Mouse (Mus musculus) stomach, embryonic 14.5 days (tissue): ENCODE results near the gene Tkt. TPM values are rescaled to one million over a fixed set of nuclear protein-coding genes. Genes with fewer than 3 reads are reported as not detected.

Source experiments
- ATAC-seq: fragments of 200-750 bp; cut with Nextera tagmentation; 2 replicates; pipeline ENCODE4 v1.8.0; 2017; ENCODE audit warnings: low read depth, moderate TSS enrichment; ENCODE audit not compliant: insufficient number of reproducible peaks, insufficient read depth, low FRiP score
- H3K27ac ChIP-seq: fragments of 300-500 bp; sonication (generic); 2 replicates; pipeline ENCODE4 v1.5.1; 2014; ENCODE audit warnings: mild to moderate bottlenecking, low read length, moderate library complexity, mixed read lengths
- H3K27me3 ChIP-seq: fragments of 300-500 bp; sonication (generic); 2 replicates; pipeline ENCODE4 v1.6.1; 2014; ENCODE audit warnings: low read length, control low read depth, mixed read lengths; ENCODE audit not compliant: control insufficient read depth, insufficient read depth
- H3K36me3 ChIP-seq: fragments of 300-500 bp; sonication (generic); 2 replicates; pipeline ENCODE4 v1.6.1; 2014; ENCODE audit warnings: mild to moderate bottlenecking, control low read depth, low read length, moderate library complexity, mixed read lengths; ENCODE audit not compliant: control insufficient read depth, insufficient read depth
- H3K4me1 ChIP-seq: fragments of 300-500 bp; sonication (generic); 2 replicates; pipeline ENCODE4 v1.6.1; 2014; ENCODE audit warnings: low read length, control low read depth, mixed read lengths; ENCODE audit not compliant: control insufficient read depth, insufficient read depth
- H3K4me2 ChIP-seq: fragments of 300-500 bp; sonication (generic); replicated peaks from 2 replicates; pipeline ENCODE4 v1.6.1; 2014; ENCODE audit warnings: low read depth, low read length, control low read depth
- H3K4me3 ChIP-seq: fragments of 300-500 bp; sonication (generic); 2 replicates; pipeline ENCODE4 v1.5.1; 2014; ENCODE audit warnings: low read depth, low read length, control low read depth
- H3K9ac ChIP-seq: fragments of 300-500 bp; sonication (generic); replicated peaks from 2 replicates; pipeline ENCODE4 v1.6.1; 2014; ENCODE audit warnings: low read depth, mild to moderate bottlenecking, control low read depth, low read length, moderate library complexity, mixed read lengths
- H3K9me3 ChIP-seq: fragments of 300-500 bp; sonication (generic); 2 replicates; pipeline ENCODE4 v1.6.1; 2016; ENCODE audit warnings: low read depth, low read length, control low read depth; ENCODE audit not compliant: control insufficient read depth
- WGBS: fragments of 180-500 bp; shearing (Covaris S2); extraction: QIAGEN DNeasy Blood & Tissue Kit; methylation state at CpG from one replicate; pipeline ENCODE4 v1.1.7; 2014; 5-methylcytosine and 5-hydroxymethylcytosine counted together
- polyA plus RNA-seq: library from polyadenylated mRNA; unstranded; fragments of >200 nt; fragmentation: Nextera tagmentation; extraction: Ambion mirVana; gene quantifications from 2 replicates; pipeline ENCODE4 v1.2.1, GENCODE M21; 2014

Gene Tkt
- polyA plus RNA-seq, 1 experiment from 2014 or later: 85.9 TPM

DNA sequence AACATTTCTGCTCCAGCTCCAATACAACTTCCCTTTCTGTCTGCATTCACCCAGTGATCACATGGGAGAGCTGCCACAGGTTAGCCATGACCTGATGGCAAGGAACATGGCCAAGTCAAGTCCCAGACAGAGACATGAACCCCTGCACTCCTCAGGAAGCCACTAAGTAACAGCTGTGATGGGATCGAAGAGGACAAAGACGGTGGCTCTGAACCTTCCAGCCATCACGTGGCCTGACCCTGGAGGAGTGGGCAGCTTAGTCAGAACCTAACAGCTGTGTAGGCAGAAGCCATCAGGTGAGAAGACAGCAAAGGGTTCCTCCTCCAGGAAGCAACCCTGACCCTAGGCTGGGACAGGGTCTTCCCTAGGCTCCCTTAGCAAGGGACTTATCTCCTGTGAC lies 61.3 kb downstream of the Tkt start:
- Histone ChIP-seq H3K9ac (no peak overlapping the region), H3K4me3 (no peak overlapping the region), H3K4me1 (no peaks in the 10 kb centered on the region), H3K4me2 (no peak overlapping the region), H3K9me3 (no peaks in the 10 kb centered on the region), H3K36me3 (peaks cover 11% of the 10 kb centered on the region; the same call in 1 of the 2 replicates), H3K27me3 (no peaks in the 10 kb centered on the region), H3K27ac (no peak overlapping the region)
- ATAC-seq: no peak
- 93% methylated on average over 3 of the region's 3 CpGs for WGBS

DNA sequence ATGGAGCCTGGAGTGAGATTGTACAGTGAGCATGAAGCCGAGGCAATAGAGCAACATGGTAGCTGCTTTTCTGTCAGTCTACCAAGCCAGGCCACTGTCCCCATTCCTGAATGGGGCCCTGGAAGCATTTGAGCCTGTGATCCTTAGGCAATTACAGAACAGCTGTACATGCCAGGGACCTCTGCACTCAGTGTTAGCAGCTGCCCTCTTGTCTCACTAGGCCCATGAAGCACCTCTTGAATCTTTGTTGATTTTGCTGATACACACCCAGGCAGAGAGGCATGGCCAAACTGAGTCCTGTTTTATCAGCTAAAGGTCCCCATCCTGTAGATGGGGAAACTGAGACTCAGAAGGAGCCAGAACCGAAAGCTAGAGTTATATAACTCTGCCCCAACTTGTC lies 62.1 kb downstream of the Tkt start:
- H3K27me3 ChIP-seq: no peaks in the 10 kb centered on the region
- H3K27ac ChIP-seq: no peak overlapping the region
- H3K9ac ChIP-seq: no peak overlapping the region

DNA sequence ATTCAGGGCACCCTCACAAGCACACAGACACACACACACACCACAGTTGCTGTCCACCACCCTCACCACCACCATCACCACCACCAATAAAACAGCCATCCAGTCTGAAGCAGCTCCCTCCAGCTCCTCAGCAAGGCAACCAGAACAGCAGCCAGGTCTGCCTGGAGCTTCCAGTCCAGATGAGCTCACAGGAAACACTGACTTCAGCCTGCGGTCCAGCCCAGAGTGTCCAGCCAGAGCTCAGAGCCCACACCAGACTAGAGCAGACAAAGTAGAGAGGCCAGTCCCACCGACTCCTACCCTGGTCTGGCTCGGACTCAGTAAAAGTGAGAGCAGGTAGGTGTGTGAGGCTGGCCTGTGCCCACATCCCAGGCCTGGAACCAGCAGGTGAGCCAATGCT lies 62.8 kb downstream of the Tkt start:
- Histone ChIP-seq H3K27ac (no peak overlapping the region), H3K4me3 (no peak overlapping the region), H3K9me3 (no peaks in the 10 kb centered on the region), H3K4me1 (no peaks in the 10 kb centered on the region), H3K36me3 (peaks cover 11% of the 10 kb centered on the region; the same call in 1 of the 2 replicates), H3K27me3 (no peaks in the 10 kb centered on the region), H3K4me2 (no peak overlapping the region), H3K9ac (no peak overlapping the region)
- ATAC-seq: no peak
- whole genome bisulfite sequencing: 73% methylated on average over 3 of the region's 3 CpGs

More for the DNA sequence above, 62.1 kb downstream of the Tkt start:
- WGBS: 66% methylated on average over 2 of the region's 2 CpGs
- no peak for ATAC-seq
- peaks cover 11% of the 10 kb centered on the region; the same call in 1 of the 2 replicates for H3K36me3 ChIP-seq
- no peaks in the 10 kb centered on the region for H3K4me1 ChIP-seq
- no peak overlapping the region for H3K4me3 ChIP-seq
- H3K4me2 ChIP-seq: no peak overlapping the region
- no peaks in the 10 kb centered on the region for H3K9me3 ChIP-seq

DNA sequence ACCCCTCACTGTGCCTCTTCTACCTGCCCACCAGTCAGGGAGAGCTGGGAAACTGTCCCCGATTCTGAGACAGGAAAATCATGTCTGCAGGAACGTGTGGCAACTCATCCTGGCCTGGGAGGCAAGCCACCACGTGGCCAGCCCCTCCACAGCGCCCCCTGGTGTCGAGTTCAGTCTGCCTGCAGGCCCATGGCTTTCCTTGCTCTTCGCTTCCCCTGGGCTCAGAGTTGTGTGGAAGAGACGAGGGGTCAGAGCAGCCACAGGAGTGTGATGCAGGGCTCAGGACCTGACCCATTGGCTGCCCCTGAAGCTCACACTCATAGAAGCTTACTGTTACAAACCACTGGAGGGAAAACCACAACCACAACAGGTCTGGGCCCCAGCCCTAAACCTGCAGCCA lies 64.4 kb downstream of the Tkt start:
- Histone ChIP-seq H3K27ac (no peak overlapping the region), H3K9ac (no peak overlapping the region), H3K9me3 (no peaks in the 10 kb centered on the region), H3K4me1 (no peaks in the 10 kb centered on the region), H3K27me3 (no peaks in the 10 kb centered on the region), H3K4me3 (no peak overlapping the region), H3K36me3 (0 out of 2 replicates have a peak, but pooled peaks cover 4% of the 10 kb centered on the region), H3K4me2 (no peak overlapping the region)
- no peak for ATAC-seq
- 22% methylated on average over 7 of the region's 7 CpGs for WGBS

DNA sequence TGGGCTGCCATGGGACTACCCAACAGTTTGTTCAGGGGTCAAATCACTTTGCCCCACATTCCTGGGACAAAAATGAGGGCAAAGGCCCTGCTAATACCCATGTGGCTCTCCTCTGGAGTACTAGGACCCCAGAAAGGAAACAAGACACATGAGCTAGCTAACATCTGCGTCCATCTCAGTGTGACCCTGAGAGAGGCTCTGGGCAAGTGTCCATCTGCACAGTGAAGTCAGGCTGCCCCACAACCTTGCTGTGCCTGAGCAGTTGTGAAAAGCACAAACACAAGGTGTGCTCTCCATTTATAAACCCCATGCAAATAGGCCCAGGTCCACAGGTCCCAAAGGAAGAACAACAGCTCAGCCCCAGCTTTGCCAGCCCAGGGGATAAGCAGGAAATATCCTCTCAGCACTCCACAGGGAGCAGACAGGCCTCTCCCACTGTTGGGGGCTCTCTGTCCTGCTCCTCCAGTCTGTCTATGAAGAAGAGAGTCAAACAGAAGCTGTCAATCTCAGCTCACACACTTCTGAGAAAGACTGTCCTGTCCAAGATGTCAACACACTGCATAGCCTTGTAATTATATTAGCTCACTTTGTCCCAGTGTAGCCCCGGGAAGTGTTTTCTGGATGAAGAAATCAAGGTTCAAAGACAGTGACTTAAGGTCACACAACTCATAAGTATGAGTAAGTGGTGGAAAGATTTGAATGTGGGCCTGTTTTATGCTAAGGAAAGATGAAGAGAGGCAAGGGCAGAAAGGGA lies 65.0 kb downstream of the Tkt start:
- ATAC-seq: no peak
- H3K4me1 ChIP-seq: no peaks in the 10 kb centered on the region
- H3K27ac ChIP-seq: no peak overlapping the region

DNA sequence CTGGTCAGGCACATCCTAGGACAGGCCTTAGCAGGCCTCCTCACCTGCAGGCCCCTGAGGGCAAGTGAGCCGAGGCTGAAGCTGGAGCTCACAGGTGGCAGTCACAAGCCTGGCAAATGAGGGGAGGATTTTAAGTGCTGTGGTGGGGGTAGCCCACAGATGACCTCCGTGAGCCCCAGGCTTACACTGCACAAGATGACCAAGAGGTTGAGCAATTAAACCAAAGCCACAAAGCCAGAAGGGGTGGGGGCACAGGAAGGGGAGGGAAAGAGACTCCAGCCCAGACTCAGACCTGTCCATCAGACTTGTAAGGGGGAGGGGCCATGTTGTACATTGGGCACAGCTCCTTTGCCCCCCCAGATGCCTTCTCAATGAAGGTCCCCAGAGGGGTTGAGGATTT lies 68.6 kb downstream of the Tkt start:
- no peak overlapping the region for H3K4me3 ChIP-seq
- no peak for ATAC-seq
- H3K9ac ChIP-seq: no peak overlapping the region
- no peaks in the 10 kb centered on the region for H3K4me1 ChIP-seq
- H3K36me3 ChIP-seq: no peaks in the 10 kb centered on the region
- no peaks in the 10 kb centered on the region for H3K27me3 ChIP-seq
- WGBS: 77% methylated on average over 2 of the region's 2 CpGs
- no peak overlapping the region for H3K4me2 ChIP-seq
- no peak overlapping the region for H3K27ac ChIP-seq
- H3K9me3 ChIP-seq: no peaks in the 10 kb centered on the region

More for the DNA sequence above, 65.0 kb downstream of the Tkt start:
- H3K9ac ChIP-seq: no peak overlapping the region
- no peaks in the 10 kb centered on the region for H3K9me3 ChIP-seq
- WGBS: 82% methylated on average over 2 of the region's 2 CpGs
- no peak overlapping the region for H3K4me3 ChIP-seq
- no peak overlapping the region for H3K4me2 ChIP-seq
- H3K27me3 ChIP-seq: no peaks in the 10 kb centered on the region
- H3K36me3 ChIP-seq: 0 out of 2 replicates have a peak, but pooled peaks cover 4% of the 10 kb centered on the region

DNA sequence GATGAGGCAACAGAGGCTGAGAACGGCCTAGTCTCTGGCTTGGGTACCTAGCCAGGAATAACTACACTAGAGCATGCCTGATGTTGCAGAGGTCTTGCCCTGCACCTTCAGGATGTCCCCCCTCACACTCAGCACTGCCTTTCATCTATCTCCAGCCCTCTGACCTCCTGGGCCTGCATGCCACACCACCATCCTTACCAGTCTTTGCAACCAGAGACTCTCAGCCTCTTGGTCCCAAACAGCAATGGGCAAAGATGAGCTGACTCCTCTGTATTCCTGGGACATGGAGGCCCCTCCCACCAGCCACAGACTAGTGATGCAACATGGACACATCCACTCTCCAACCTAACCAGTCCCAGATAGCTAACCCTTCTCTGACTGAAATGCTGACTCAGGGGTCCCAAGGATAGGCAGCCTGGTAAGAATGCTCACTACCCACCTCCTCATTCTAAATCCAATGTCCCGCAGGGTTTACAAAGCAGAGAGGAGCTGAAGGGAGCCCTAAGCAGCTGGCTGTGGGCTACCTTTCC lies 70.7 kb downstream of the Tkt start:
- H3K4me1 ChIP-seq: no peaks in the 10 kb centered on the region
- H3K9me3 ChIP-seq: no peaks in the 10 kb centered on the region
- no peak overlapping the region for H3K9ac ChIP-seq
- ATAC-seq: no peak
- WGBS: 94% methylated on average over 2 of the region's 2 CpGs
- H3K4me2 ChIP-seq: no peak overlapping the region
- no peak overlapping the region for H3K27ac ChIP-seq
- no peaks in the 10 kb centered on the region for H3K27me3 ChIP-seq
- H3K36me3 ChIP-seq: no peaks in the 10 kb centered on the region
- no peak overlapping the region for H3K4me3 ChIP-seq

DNA sequence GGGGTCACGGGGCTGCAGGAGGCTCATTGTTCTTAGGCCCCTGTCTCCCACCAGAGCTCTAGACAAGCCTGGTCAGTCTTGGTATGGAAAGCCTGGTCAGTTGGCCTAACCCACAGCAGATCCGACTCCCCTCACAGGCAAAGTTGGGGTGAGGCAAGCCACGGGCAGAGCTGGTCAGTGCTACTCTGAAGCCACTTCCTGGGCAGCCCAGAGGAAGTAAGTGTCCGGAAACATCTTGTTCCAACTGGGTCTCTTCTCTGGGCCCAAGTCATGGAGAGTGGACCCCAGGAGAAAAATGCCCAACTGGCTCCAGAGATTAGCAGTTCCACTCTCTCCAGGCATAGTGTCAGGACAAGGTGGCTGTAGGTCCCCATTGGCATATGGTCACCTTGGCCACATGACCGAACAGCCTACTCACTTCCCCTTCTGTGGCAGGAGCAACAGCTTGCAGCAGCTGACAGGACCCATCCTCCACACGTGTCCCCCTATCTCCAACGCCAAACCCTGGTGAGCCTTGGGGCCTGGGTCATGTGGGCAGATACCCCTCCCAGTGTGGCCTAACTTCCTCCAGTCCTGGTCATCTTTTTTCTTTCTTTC lies 71.9 kb downstream of the Tkt start:
- Histone ChIP-seq H3K4me1 (peaks cover 11% of the 10 kb centered on the region), H3K27ac (no peak overlapping the region), H3K9me3 (no peaks in the 10 kb centered on the region), H3K4me2 (no peak overlapping the region), H3K27me3 (no peaks in the 10 kb centered on the region), H3K36me3 (no peaks in the 10 kb centered on the region), H3K4me3 (no peak overlapping the region), H3K9ac (no peak overlapping the region)
- 78% methylated on average over 7 of the region's 7 CpGs for WGBS
- no peak for ATAC-seq
